Mouse (Mus musculus): Measurements from ENCODE around the gene Bcas2.
A peak's percentile ranks its signal among the peaks of the same experiment; 100 is the strongest.

Bcas2 gene

GRCm38 (mm10) chr3:103223752-103224151 is 52.3 kb downstream of the Bcas2 start:
- peak; percentile 4 to 41 for DNase-seq

GRCm38 (mm10) chr3:103224231-103224765 is 52.8 kb downstream of the Bcas2 start:
- DNase-seq = no peak

GRCm38 (mm10) chr3:103227729-103228128 is 56.3 kb downstream of the Bcas2 start:
- no peak for DNase-seq

Measured in kidney, adult 8-10 months (tissue).